Mouse (Mus musculus) embryonic facial prominence, embryonic 14.5 days (tissue): ENCODE measurements around the gene Il18. TPM values are rescaled to one million over a fixed set of nuclear protein-coding genes. Genes with fewer than 3 reads are reported as not detected.
A peak's percentile ranks its signal among the peaks of the same experiment; 100 is the strongest.

Experiments
- ATAC-seq: fragments of 200-750 bp; cut with Nextera tagmentation; 2 replicates; pipeline ENCODE4 v1.8.0; 2017; ENCODE audit warnings: low read depth, moderate number of reproducible peaks, moderate TSS enrichment
- DNase-seq: peaks from one replicate; pipeline ENCODE4 v3.0.0-alpha.2; 2015; ENCODE audit warnings: low spot score
- H3K27ac ChIP-seq: fragments of 300-500 bp; sonication (generic); replicated peaks from 2 replicates; pipeline ENCODE4 v1.5.1; 2014; ENCODE audit warnings: low read depth, mild to moderate bottlenecking, low read length, moderate library complexity
- H3K27me3 ChIP-seq: fragments of 300-500 bp; sonication (generic); replicated peaks from 2 replicates; pipeline ENCODE4 v1.6.1; 2014; ENCODE audit warnings: low read length; ENCODE audit not compliant: control insufficient read depth, insufficient read depth
- H3K36me3 ChIP-seq: fragments of 300-500 bp; sonication (generic); 2 replicates; pipeline ENCODE4 v1.6.1; 2014; ENCODE audit warnings: low read length, mixed read lengths; ENCODE audit not compliant: control insufficient read depth, insufficient read depth
- H3K4me1 ChIP-seq: fragments of 300-500 bp; sonication (generic); 2 replicates; pipeline ENCODE4 v1.6.1; 2014; ENCODE audit warnings: antibody characterized with exemption, low read length; ENCODE audit not compliant: control insufficient read depth, insufficient read depth
- H3K4me2 ChIP-seq: fragments of 300-500 bp; sonication (generic); 2 replicates; pipeline ENCODE4 v1.6.1; 2014; ENCODE audit warnings: low read depth, mild to moderate bottlenecking, low read length, moderate library complexity, mixed read lengths
- H3K4me3 ChIP-seq: fragments of 300-500 bp; sonication (generic); 2 replicates; pipeline ENCODE4 v1.5.1; 2014; ENCODE audit warnings: low read depth, mild to moderate bottlenecking, low read length
- H3K9ac ChIP-seq: fragments of 300-500 bp; sonication (generic); 2 replicates; pipeline ENCODE4 v1.6.1; 2014; ENCODE audit warnings: low read depth, mild to moderate bottlenecking, low read length, moderate library complexity, mixed read lengths
- H3K9me3 ChIP-seq: fragments of 300-500 bp; sonication (generic); 2 replicates; pipeline ENCODE4 v1.6.1; 2016; ENCODE audit warnings: low read length; ENCODE audit not compliant: control insufficient read depth
- WGBS: fragments of 180-500 bp; shearing (Covaris S2); extraction: QIAGEN DNeasy Blood & Tissue Kit; methylation state at CpG from one replicate; pipeline ENCODE4 v1.1.7; 2014; 5-methylcytosine and 5-hydroxymethylcytosine counted together
- polyA plus RNA-seq: library from polyadenylated mRNA; unstranded; fragments of >200 nt; fragmentation: Nextera tagmentation; extraction: Ambion mirVana; gene quantifications from 2 replicates; pipeline ENCODE4 v1.2.1, GENCODE M21; 2014

The Il18 gene
- polyA plus RNA-seq, 1 experiment from 2014 or later, result 7.7 TPM

GRCm38 (mm10) chr9:50586955-50587354, 32.3 kb downstream of the Il18 start:
- H3K4me2 ChIP-seq, result no peak overlapping the region
- H3K9me3 ChIP-seq, result no peaks in the 10 kb centered on the region
- no peak for ATAC-seq
- H3K4me1 ChIP-seq, result no peaks in the 10 kb centered on the region
- WGBS, result 80% methylated on average over 4 of the region's 4 CpGs
- DNase-seq, result no peak
- H3K36me3 ChIP-seq, result no peaks in the 10 kb centered on the region
- no peak overlapping the region for H3K4me3 ChIP-seq
- H3K27me3 ChIP-seq, result no peaks in the 10 kb centered on the region
- no peak overlapping the region for H3K27ac ChIP-seq
- no peak overlapping the region for H3K9ac ChIP-seq

- Histone ChIP-seq H3K9me3 (no peaks in the 10 kb centered on the region), H3K36me3 (peaks cover 11% of the 10 kb centered on the region), H3K4me1 (no peaks in the 10 kb centered on the region), H3K9ac (no peak overlapping the region), H3K4me3 (no peak overlapping the region), H3K27ac (no peak overlapping the region), H3K27me3 (no peaks in the 10 kb centered on the region), H3K4me2 (no peak overlapping the region)
- peak; percentile 13 for DNase-seq
- no peak for ATAC-seq
- WGBS, result 69% methylated on average over 10 of the region's 10 CpGs
These were observed 36.4 kb downstream of the Il18 start for GRCm38 (mm10) chr9:50590856-50591518.

- Histone ChIP-seq H3K9me3 (no peaks in the 10 kb centered on the region), H3K9ac (no peak overlapping the region), H3K36me3 (peaks cover 30% of the 10 kb centered on the region), H3K27me3 (no peaks in the 10 kb centered on the region), H3K4me2 (no peak overlapping the region), H3K4me1 (no peaks in the 10 kb centered on the region), H3K4me3 (no peak overlapping the region), H3K27ac (no peak overlapping the region)
- no peak for ATAC-seq
- WGBS, result 85% methylated on average over 9 of the region's 9 CpGs
- DNase-seq, result no peak
These were observed 38.3 kb downstream of the Il18 start for GRCm38 (mm10) chr9:50592955-50593354.

GRCm38 (mm10) chr9:50593544-50593943, 38.9 kb downstream of the Il18 start:
- DNase-seq (no peak), ATAC-seq (no peak)
- Histone ChIP-seq H3K27ac (no peak overlapping the region), H3K36me3 (peaks cover 36% of the 10 kb centered on the region), H3K4me1 (no peaks in the 10 kb centered on the region), H3K4me3 (no peak overlapping the region), H3K9me3 (no peaks in the 10 kb centered on the region), H3K4me2 (no peak overlapping the region), H3K9ac (no peak overlapping the region), H3K27me3 (no peaks in the 10 kb centered on the region)
- 68% methylated on average over 3 of the region's 3 CpGs for WGBS

GRCm38 (mm10) chr9:50594794-50595417, 40.3 kb downstream of the Il18 start:
- H3K36me3 ChIP-seq, result peaks cover 49% of the 10 kb centered on the region
- 79% methylated on average over 12 of the region's 12 CpGs for WGBS
- no peak overlapping the region for H3K4me3 ChIP-seq
- no peaks in the 10 kb centered on the region for H3K4me1 ChIP-seq
- no peaks in the 10 kb centered on the region for H3K9me3 ChIP-seq
- no peak overlapping the region for H3K4me2 ChIP-seq
- H3K27ac ChIP-seq, result no peak overlapping the region
- DNase-seq (no peak), ATAC-seq (no peak)
- no peak overlapping the region for H3K9ac ChIP-seq
- H3K27me3 ChIP-seq, result no peaks in the 10 kb centered on the region

- ATAC-seq, result no peak
- Histone ChIP-seq H3K27ac (no peak overlapping the region), H3K9ac (no peak overlapping the region), H3K36me3 (peaks cover 55% of the 10 kb centered on the region), H3K4me1 (peaks cover under 1% of the 10 kb centered on the region), H3K27me3 (no peaks in the 10 kb centered on the region), H3K4me2 (no peak overlapping the region), H3K4me3 (no peak overlapping the region), H3K9me3 (no peaks in the 10 kb centered on the region)
- DNase-seq, result no peak
- WGBS, result 95% methylated on average over 8 of the region's 8 CpGs
These were observed 42.3 kb downstream of the Il18 start for GRCm38 (mm10) chr9:50596973-50597372.

GRCm38 (mm10) chr9:50601536-50601935, 46.9 kb downstream of the Il18 start:
- H3K36me3 ChIP-seq, result peaks cover 52% of the 10 kb centered on the region

GRCm38 (mm10) chr9:50602055-50602845, 47.6 kb downstream of the Il18 start:
- Histone ChIP-seq H3K9ac (peak overlapping the region; percentile 87; the same call in 1 of the 2 replicates), H3K27ac (no peak overlapping the region), H3K9me3 (no peaks in the 10 kb centered on the region), H3K27me3 (no peaks in the 10 kb centered on the region), H3K36me3 (peaks cover 51% of the 10 kb centered on the region), H3K4me1 (peaks cover 15% of the 10 kb centered on the region), H3K4me3 (peak overlapping the region; percentile 70), H3K4me2 (peak overlapping the region; percentile 68)
- no peak for ATAC-seq
- DNase-seq, result no peak
- 88% methylated on average over 7 of the region's 7 CpGs for WGBS

More at GRCm38 (mm10) chr9:50601536-50601935, 46.9 kb downstream of the Il18 start:
- peaks cover 15% of the 10 kb centered on the region for H3K4me1 ChIP-seq
- 87% methylated on average over 6 of the region's 6 CpGs for WGBS
- ATAC-seq (no peak), DNase-seq (no peak)
- no peak overlapping the region for H3K4me2 ChIP-seq
- H3K9ac ChIP-seq, result no peak overlapping the region
- H3K27me3 ChIP-seq, result no peaks in the 10 kb centered on the region
- no peak overlapping the region for H3K27ac ChIP-seq
- H3K4me3 ChIP-seq, result no peak overlapping the region
- H3K9me3 ChIP-seq, result no peaks in the 10 kb centered on the region
